Mouse (Mus musculus) thymus, postnatal 36 days (tissue): ENCODE measurements around the gene Atp5f1.
A peak's percentile ranks its signal among the peaks of the same experiment; 100 is the strongest.
"Not testable (repeated sequence)": the region's sequence is repeated elsewhere in the genome, so short reads cannot be mapped to it uniquely, and the experiment has no call there.

Source experiments
- DNase-seq, 2 experiments: peaks; one replicate each; pipeline ENCODE4 v3.0.0; 2022; ENCODE audit warnings: mixed read lengths in 2 of 2

Gene Atp5f1

DNA sequence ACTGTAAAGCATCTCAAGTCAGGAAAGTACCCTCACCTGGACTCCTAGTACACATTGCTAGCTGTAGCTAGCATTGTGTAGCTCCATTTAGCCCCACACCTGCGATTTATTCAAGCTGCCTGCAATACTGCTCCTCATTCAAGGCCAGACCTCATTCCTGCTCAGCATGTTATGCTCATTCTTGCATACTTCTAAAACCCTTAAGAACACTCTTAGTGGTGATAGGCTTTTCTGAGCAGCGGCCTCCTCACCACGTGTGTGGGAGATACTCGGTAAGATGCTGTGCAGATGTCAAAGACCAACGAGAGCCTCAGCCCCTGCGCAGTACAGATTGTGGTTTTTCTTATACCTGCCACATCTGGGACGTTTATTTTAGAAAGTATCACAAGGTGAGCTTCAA is 30.1 kb downstream of the Atp5f1 start:
- DNase-seq: peak in 1 of 2 experiments; percentile 27

DNA sequence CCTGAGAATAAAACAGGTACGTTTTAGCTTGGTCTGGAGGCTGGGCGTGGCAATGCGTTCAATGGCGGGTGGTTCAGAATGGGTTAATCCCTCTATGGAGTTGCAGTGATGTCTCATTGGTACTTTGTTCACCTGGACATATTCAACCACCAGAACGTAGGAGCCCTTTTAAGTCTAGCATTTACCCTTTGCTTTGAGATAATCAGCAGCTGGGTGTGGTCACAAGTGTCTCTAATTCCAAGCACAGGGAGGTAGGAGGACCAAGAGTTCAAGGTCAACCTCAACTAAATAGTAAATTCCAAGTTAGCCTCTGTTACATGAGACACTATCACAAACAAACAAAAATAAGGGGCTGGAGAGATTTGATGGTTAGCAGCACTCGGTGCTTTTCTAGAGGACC is 31.1 kb downstream of the Atp5f1 start:
- no peak for DNase-seq

DNA sequence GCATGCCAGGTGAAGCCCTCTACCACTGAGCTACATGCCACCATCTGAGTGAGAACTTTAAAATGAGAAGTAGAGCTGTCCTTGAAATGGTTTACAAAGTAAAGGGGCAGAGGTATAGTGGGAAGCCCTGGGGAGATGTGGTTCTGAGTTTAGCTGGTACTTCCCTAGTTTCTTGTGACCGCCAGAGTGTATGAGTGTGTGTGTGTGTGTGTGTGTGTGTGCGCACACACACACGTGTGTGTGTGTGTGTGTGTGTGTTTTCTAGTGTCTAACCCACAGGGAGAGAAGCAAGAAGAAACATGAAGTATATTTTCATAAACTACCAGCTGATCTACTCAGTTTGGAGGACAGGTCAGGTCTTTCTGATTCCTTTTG is 31.7 kb downstream of the Atp5f1 start:
- no peak for DNase-seq

DNA sequence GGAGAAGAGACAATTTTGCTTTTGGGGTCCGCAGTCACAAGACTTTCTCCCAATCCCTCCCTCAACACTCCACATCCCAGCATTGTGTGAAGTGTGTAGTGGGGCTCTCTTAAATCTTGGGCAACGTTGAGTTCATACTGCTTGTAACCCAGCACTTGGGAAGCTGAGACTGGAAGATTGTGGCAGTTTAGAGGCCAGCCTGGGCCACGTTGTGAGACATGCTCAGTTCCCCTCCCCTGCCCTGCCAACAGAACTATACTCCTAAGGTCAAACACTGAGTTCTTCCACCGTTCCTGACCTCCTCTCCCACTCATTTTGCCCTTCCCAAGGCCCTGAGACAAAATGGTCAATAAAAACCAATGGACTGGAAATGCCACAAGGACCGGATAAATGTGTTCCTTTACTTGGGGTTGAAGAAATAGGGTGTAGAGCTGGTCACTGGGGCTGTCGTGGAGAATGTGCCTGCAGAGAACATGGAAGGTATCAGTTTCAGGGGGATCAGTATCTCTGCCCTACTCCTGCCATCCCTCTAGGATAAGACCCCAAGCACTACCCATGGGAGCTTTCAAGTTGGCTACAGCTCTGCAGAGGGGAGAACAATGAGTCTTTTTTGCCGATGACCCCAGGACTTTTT is 32.2 kb downstream of the Atp5f1 start:
- no peak for DNase-seq

- DNase-seq: no peak
These were observed 35.3 kb downstream of the Atp5f1 start for GRCm38 (mm10) chr3:105924616-105925015.

GRCm38 (mm10) chr3:105921959-105922358 is 37.9 kb downstream of the Atp5f1 start:
- DNase-seq: no peak

DNA sequence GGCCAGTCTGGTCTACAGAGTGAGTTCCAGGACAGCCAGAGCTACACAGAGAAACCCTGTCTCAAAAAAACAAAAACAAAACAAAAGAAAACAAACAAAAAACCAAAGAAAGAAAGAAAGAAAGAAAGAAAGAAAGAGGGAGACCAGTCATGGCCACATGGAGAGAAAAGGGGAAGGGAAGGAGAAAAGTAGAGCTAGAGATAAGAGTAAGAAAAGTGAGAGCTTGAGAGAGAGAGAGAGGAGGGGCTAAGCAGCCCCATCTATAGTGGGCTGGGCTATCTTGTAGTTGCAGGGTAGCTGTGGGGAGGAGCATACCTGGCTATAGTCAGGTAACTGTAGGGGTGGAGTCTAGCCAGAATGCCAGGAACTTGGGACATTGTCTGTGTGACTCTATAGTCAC is 39.2 kb downstream of the Atp5f1 start:
- DNase-seq: not testable (repeated sequence)

GRCm38 (mm10) chr3:105918355-105918745 is 41.5 kb downstream of the Atp5f1 start:
- no peak for DNase-seq

DNA sequence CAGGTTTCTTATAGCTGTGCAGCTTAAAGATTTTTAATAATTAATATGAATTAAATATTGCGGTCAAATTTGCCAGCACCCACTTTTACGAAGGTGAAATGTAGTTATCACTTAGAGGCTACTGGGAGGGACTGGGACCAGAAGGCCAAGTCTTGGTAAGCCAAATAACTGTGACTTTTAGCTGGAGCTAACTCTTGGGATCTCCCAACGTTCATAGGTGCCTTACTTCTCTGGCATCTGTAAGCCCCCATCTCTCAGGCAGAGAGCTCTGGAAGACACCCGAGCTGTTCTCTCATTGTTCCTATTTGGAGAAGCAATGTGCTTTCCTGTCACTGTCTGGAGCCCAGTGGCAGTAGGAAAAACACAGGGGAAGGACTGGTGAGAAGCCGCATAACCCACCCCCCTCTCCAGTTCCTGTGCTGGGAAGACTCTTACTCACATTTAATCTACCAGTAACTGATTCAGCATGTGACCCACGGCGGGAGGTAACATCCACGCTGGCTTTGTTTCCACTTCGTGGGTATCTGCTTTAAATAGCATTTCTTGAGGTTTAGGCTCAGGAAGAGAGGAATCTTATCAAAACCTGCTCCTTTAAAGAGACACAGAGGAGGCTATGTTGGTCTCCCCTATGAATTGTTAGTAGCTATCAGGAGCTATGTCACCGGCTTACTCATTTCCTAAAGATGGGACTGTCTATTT is 42.1 kb downstream of the Atp5f1 start:
- no peak for DNase-seq

- not testable (repeated sequence) for DNase-seq
These were observed 43.4 kb downstream of the Atp5f1 start for GRCm38 (mm10) chr3:105916455-105916854.

- DNase-seq: no peak
These were observed 44.6 kb downstream of the Atp5f1 start for GRCm38 (mm10) chr3:105915281-105915680.

- no peak for DNase-seq
These were observed 45.8 kb downstream of the Atp5f1 start for GRCm38 (mm10) chr3:105913839-105914681.

- no peak for DNase-seq
These were observed 47.6 kb downstream of the Atp5f1 start for GRCm38 (mm10) chr3:105912097-105912880.

- peak; percentile 20 to 45 for DNase-seq
These were observed 49.2 kb downstream of the Atp5f1 start for GRCm38 (mm10) chr3:105910519-105911190.

DNA sequence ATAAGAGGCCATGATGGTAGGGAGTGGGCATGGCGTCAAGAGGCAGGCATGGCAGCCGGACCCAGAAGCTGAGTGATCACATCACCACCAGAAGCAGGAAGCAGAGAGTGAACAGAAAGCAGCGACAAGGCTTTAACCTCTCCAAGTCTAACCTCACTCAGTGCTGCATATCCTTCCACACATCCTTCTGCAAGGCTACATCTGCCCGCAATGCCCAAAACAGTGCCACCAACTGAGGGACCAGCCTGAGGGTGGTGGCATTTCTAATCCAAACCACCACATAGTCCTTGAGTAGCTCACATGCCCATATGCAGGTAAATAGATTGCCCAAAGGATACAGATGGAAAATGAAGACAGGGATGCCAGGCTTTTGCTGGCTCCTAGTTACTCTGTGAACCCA is 50.9 kb downstream of the Atp5f1 start:
- DNase-seq: no peak

- no peak for DNase-seq
These were observed 51.8 kb downstream of the Atp5f1 start for GRCm38 (mm10) chr3:105907956-105908655.

- DNase-seq: no peak
These were observed 55.2 kb downstream of the Atp5f1 start for GRCm38 (mm10) chr3:105904721-105905120.

DNA sequence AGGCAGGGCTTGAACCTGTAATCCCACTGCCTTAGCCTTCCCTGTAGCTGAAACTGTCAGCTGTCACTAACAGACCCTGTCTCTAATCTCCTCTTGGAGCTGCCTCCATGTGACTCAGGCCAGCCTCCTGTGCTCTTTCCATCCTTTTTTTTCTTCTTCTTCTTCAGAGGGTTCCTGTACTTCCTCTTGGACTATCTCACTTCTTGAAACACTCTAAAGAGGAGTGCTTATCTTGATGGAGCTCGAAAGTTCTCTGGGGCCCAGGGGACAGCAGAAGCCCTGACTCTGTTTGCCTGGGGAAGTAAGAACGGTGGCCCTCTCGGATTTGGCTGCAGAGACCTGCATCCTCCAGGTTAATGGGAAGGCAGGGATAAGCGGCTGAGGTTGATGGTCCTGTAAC is 55.7 kb downstream of the Atp5f1 start:
- DNase-seq: no peak

DNA sequence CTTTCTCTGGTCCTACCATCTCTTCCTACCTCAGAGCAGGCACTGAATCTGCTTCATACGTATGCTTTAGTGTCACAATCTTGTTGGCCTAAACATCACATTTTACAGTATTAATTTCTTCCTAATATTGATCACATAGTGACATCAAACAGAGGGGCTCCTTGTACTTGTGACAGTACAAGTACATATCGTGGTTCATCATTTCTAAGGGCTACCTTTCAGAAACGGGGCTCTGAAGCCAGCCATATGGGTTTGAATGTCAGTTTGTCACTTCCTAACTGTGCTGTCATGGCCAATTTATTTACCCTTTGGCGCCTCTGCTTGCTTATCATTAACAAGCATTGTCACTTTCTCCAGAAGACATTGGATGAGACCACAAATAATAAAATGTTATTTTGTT is 58.4 kb downstream of the Atp5f1 start:
- DNase-seq: no peak

DNA sequence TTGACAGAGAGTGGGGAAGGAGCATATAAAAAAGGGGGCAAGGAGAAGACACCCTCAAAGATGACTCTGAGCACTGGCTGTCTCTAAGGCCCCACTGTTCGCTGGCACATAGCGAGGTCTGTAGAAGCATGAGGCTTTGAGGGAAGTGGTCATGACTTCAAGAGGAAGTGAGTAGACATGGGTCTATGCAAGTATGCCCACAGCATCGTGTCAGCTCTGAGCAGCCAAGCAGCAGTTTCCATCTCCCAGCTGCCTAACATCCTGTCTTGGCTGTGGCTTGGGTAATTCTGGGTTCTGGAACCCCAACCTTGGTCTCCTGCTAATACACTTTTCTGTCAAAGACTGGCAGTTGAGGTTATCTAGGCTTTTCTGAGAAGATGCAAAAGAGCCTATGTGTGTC is 59.2 kb downstream of the Atp5f1 start:
- DNase-seq: peak; percentile 15 to 33

DNA sequence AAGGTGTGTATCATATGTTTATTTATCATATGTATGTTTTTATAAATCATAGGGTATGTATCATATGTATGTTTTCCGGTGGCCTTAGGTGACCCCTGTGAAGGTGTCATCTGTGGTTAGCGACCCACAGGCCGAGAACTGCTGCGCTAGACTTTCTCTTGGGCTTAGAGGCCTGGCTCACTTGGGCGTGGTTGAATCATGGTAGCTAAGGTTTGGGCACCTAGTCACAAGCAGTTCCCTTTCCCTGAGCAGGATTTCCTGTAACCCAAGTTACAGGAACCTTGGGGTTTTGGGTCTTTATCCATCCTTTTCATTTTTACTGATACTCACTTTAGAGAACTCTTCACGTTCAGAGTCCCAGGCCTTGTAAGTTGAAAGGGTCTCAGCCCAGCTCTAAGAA is 59.6 kb downstream of the Atp5f1 start:
- DNase-seq: no peak
